Mouse (Mus musculus): ENCODE results near the gene Gm10842.

Gene Gm10842

GRCm38 (mm10) chr11:105153068-105153833 is 6.6 kb downstream of the Gm10842 start:
- peak; percentile 87 for DNase-seq

GRCm38 (mm10) chr11:105155915-105156314 is 9.2 kb downstream of the Gm10842 start:
- DNase-seq = no peak

GRCm38 (mm10) chr11:105156748-105157267 is 10.1 kb downstream of the Gm10842 start:
- peak; percentile 32 for DNase-seq

GRCm38 (mm10) chr11:105158047-105158446 is 11.4 kb downstream of the Gm10842 start:
- no peak for DNase-seq

- DNase-seq = no peak
Measured at GRCm38 (mm10) chr11:105159673-105160360, 13.1 kb downstream of the Gm10842 start.

- no peak for DNase-seq
Measured at GRCm38 (mm10) chr11:105161411-105161810, 14.7 kb downstream of the Gm10842 start.

GRCm38 (mm10) chr11:105164516-105165510 is 18.1 kb downstream of the Gm10842 start:
- no peak for DNase-seq

GRCm38 (mm10) chr11:105166780-105167179 is 20.1 kb downstream of the Gm10842 start:
- DNase-seq = no peak

GRCm38 (mm10) chr11:105178516-105178915 is 31.8 kb downstream of the Gm10842 start, which contains the start of gene Tlk2:
Gene Tlk2, plus strand, starts transcription at chr11:105178807.
- DNase-seq = no peak

- no peak for DNase-seq
Measured at GRCm38 (mm10) chr11:105179523-105179922, 32.8 kb downstream of the Gm10842 start.

- peak; percentile 62 for DNase-seq
Measured at GRCm38 (mm10) chr11:105180471-105181091, 33.9 kb downstream of the Gm10842 start.

GRCm38 (mm10) chr11:105181126-105181637 is 34.5 kb downstream of the Gm10842 start:
- DNase-seq = peak; percentile 95

GRCm38 (mm10) chr11:105181689-105182460 is 35.2 kb downstream of the Gm10842 start:
- peak; percentile 58 for DNase-seq

GRCm38 (mm10) chr11:105182461-105182855 is 35.8 kb downstream of the Gm10842 start:
- DNase-seq = no peak

GRCm38 (mm10) chr11:105184678-105185077 is 38.0 kb downstream of the Gm10842 start:
- no peak for DNase-seq

- no peak for DNase-seq
Measured at GRCm38 (mm10) chr11:105192186-105192585, 45.5 kb downstream of the Gm10842 start.
